Mouse (Mus musculus) spleen, postnatal 36 days (tissue): ENCODE results near the gene Ush2a.
A peak's percentile ranks its signal among the peaks of the same experiment; 100 is the strongest.

Experiments used
- DNase-seq, 2 experiments: peaks; one replicate each; pipeline ENCODE4 v3.0.0; 2022; ENCODE audit warnings: low spot score in 2 of 2, mixed read lengths in 1 of 2

Ush2a gene

DNA sequence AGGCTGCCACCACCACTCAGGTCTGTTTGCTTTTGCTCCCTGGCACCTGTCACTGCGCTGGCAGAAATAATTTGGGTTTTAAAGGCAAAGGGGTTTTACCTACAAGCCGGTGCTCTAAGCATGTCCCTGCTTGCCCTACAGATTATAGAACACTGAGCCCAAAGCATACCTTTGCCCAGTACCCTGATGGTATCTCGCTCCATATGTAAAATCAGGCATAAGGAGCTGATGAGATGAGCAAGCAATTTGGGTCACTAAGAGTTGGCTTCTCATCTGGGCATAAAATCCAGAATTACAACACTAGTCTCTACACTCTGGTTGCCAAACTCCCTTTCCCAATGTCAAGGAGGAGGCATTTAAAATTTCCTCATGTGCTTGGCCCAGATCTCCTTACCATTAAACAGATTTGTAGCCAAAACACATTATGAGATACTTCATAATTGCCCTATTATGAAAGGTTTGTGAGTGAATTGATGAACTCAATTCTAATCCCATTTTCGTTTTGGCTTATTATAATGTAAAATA, 616.8 kb downstream of the Ush2a start:
- DNase-seq, result no peak

DNA sequence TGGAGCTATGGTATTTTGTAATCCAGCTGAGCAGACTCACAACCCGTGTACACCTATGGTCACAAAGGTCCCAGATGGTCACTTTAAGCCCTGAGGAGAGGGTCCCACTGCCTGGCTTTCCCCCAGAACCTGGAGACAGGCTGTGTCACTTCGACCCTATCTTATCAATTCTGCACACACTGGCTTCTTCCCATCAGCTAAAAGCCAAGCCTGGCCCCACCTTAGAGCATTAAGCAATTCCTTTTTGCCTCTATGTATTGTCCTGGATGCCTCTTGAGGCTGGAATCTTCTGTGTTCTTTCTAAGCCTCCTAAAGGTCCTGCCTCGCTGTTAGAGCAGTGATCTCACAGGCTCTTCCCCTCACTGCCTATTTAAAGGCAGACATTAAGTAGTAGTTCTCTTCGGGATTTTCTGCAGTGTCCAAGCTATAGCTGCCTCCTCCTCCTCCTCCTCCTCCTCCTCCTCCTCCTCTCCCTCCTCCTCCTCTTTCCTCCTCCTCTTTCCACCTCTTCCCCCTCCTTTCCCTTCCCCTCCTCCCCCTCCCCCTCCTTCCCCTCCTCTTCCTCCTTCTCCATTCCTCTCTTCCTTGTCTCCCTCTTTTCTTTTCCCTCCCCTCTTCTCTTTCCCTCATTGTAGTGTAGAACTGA, 635.2 kb downstream of the Ush2a start:
- no peak for DNase-seq

DNA sequence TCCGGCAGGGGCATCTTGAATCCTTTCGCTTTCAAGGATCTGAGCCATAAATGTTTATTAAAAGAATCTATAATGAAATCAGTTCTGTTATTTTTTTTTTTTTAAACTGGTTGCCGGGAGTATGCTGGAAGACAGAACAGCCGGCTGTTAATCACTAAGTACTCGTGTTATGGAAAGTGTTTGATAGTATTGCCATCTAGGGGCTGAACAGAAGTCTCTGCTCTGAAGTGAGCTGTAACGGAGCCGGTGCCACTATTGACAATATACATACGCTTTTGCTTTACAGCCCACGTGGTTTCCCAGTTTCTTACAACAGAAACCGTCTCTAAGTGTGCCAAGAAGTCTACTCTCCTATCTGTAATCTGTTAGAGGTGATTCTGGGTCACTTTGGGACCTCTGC, 642.3 kb downstream of the Ush2a start:
- no peak for DNase-seq

DNA sequence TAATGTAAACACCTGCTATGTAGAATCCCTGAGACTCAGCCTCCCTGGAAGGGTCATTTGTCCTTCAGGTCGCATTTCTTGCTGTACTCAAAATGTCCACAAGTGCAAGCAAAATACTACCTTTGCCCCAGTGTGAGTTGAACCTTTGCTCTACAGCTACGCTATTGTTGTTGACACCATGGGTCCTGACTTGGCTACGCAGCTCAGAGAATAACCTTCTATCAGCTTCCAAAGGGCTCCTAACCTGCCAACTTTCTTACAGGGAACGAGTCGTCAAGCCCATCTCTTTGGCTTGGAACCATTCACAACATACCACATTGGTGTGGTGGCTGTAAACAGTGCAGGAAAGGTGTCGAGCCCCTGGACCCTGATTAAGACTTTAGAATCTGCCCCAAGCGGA, 644.4 kb downstream of the Ush2a start:
- no peak for DNase-seq

DNA sequence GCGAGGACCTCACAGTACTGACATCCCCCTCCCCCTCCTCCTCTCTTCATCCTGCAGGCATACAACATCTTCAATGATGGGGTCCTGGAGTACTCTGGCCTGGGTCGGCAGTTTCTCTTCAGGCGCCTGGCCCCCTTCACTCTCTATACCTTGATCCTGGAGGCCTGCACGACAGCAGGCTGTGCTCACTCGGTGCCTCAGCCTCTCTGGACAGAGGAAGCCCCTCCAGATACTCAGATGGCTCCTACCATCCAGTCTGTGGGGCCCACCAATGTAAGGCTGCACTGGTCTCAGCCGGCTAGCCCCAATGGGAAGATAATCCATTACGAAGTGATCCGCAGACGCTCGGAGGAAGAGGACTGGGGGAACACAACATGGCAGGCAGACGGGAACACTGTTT, 648.8 kb downstream of the Ush2a start:
- DNase-seq, result no peak

DNA sequence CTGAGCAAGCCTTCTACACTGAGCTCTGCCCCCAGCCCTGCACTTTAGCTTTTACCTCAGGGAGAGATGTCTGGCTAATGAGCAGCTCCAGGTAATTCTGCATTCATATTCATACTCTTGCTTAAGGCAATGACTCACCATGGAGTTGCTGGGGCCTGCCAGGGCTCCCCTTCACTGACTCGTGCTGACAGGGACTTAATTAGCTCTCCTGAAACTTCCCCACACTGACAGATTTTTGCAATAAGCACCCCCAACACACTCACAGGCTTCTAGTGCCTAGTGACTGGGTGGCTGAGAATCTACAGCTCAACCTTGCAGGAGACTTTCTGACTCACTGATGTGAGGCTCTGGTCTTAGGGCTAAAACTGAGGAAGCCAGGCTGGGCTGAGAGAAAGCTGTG, 658.1 kb downstream of the Ush2a start:
- no peak for DNase-seq

DNA sequence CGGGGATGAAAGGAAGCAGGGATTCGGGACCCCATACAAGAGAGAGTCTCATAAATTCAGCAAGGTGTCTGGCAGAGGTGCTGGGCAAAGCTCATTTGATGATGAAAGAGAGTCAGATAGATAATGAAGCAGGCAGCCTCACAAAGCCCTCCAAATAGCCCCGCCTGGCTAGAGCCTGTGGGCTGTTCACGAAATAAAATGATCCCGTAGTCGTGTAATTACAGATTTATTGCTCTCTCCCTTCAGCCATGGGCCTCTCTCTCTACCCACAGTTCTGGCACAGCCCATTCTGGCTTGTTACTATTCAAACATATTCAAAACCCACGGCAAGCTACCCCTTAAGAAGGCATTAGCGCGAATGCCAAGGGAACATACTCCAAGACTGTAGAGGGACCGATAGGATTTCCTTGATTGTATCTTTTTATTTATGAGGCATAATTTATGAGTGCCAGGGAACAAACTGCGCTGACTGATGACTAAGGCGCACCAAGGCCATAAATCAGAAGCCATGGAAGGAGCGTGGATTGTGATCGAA, 675.5 kb downstream of the Ush2a start:
- DNase-seq, result no peak

DNA sequence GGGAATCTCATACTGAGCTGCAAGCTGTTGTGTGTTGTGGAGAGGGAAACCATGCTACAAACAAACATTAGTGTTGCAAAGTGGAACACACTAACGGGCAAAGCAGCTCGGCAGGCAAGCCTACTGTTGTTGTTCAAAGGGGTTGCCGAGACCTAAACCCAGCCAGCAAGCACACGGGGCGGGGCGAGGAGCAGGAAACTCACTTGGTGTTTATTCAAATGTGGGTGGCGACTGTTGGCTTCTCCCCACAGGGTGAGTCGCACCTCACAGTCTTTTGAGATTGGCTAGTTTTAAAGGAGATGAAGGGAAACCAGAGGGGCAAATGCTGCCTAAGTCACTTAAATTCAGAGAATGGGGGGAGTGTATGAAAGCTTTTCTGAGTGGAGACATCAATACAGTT, 683.5 kb downstream of the Ush2a start:
- DNase-seq, result no peak

DNA sequence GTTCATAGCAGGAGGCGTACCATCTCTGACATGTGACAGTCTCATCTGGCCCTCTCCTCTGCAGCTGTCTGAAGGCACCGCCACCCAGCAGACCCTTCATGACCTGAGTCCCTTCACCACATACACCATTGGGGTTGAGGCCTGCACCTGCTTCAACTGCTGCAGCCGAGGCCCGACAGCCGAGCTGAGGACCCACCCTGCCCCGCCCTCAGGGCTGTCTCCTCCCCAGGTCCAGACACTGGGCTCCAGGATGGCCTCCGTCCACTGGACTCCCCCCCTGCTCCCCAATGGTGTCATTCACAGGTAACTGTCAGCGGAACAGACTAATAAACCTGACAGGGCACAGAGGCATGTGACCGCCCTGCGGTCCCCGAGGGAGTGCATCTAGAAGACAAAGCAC, 685.0 kb downstream of the Ush2a start:
- no peak for DNase-seq

DNA sequence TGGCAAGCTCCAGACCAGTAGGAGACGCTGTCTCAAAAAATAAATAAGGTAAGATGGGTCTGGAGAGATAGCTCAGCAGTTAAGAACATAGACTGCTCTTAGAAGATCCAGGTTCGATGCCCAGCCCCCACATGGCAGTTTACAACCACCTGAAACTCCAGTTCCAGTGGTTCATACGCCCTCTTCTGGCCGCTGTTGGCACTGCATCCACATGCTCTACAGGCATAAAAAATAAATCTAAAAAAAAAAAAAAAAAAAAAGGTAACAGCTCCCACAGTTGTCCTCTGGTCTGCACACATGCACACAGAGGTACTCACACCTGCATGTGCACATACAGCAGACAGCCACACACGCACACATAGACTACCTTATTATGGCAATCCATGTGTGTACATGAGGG, 686.0 kb downstream of the Ush2a start:
- no peak for DNase-seq

DNA sequence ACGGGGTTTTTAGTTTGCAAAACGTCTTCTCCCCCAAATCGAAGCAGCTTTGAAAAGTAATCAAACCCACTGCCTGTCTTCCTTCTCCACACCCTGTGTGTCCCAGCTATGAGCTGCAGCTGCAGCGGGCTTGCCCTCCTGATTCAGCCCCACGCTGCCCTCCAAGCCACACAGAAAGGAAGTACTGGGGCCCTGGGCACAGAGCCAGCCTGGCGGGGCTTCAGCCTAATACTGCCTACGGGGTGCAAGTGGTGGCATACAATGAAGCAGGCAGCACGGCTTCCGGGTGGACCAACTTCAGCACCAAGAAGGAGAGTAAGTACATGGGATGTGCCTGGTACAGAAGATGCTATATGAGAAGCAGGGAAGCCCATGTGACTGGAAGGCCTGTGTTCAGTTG, 686.5 kb downstream of the Ush2a start:
- DNase-seq, result no peak

DNA sequence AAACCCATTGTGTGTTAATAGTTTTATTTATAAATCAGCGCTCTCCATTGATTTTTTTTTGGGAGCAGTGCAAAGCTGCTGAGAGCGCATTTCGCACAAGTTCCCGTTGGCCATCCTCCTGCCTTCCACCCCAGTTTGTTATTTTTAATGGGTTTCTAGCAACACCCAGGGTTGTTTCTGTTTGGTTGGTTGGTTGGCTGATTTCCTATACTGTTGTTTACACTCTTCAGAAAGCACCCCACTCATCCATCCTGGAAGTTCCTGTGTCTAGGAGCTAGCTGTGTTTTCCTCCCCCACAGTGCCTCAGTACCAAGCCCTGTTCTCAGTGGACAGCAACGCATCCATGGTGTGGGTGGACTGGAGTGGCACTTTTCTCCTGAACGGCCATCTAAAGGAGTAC, 689.3 kb downstream of the Ush2a start:
- no peak for DNase-seq

DNA sequence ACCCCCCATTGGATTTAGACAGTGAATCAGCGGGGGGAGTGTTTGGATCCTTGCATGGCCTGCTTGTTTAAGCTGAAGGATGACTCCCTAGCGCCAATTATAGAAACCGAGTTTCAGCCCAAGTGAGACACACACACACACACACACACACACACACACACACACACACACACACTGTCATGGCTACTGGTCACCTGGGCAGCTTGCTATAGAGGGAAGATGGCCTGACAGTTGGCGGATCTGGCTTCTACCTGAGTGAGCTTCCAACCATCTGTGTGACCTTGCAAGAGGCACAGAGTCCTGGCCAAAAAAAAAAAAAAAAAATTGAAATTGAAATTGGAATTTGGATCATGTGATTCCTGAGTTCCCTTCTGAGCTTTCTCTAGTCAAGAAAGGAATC, 690.7 kb downstream of the Ush2a start:
- no peak for DNase-seq

DNA sequence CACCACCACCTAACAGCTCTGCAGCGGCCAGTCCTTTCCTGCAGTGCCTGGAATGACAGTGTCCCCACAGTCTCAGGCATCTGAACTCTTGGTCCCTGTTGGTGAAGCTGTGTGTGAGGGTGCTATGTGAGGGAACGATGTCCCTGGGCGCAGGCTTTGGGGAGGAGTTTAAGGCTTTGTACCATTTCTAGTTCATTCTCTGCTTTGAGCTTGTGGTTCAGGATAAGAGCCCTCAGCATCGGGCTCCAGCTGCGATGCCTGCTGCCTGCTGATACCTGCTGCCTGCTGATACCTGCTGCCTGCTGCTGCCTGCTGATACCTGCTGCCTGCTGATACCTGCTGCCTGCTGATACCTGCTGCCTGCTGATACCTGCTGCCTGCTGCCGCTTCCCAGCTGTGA, 711.3 kb downstream of the Ush2a start:
- peak in 1 of 2 experiments; percentile 42 for DNase-seq

DNA sequence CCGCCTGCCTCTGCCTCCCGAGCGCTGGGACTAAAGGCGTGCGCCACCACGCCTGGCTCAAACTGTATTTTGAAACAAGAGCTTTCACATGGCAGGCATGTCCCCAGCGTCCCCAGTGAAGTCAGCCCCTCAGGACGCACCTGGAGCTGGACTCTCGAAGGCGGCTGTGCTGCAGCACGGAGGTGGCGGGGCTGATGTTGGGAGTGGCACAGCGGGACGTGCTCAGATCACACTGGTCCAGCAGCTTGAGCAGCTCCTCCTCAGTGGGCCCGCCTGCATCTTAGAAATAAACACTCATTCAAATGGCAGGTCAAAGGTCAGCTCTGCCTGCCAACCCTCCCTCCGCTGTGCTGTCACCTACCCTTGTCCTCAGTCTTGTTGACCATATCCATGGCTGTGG, 712.1 kb downstream of the Ush2a start:
- DNase-seq, result no peak

DNA sequence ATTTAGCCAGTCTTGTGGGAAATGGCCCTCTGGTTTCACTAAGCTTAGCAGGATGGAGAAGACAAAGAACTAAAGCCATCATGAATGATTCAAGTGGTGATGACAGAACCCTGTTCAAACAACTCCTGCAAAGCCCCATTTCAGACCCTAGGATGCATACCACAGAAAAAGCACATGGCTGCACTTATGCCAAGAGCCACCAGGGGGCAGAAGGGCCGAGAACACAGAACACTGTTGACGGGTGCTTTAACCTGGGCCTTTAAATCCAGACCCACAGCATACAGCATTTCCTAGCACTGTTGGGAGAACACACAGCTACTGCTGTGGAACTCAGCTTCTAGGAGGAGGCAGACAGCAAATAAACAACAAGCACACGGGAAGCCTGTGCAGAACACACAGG, 718.2 kb downstream of the Ush2a start:
- peak; percentile 28 to 36 for DNase-seq

DNA sequence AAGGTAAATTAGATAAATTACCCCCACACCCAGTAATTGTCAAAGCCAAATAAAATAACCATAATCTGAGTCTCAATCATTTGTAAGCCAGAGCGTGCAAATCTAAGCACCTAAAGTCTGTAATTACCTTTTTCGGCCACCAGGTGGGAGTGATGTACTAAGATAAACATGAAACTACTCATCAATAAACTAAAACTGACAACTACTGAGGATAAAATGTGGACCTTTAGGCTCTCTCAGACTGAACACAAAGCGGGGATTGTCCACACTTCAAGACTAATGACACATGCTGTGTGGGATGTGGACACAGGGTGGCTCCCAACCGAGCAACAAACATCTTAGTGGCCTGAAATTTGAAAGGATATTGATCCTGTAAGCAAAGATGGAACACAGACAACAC, 731.4 kb downstream of the Ush2a start:
- peak in 1 of 2 experiments; percentile 56 for DNase-seq

DNA sequence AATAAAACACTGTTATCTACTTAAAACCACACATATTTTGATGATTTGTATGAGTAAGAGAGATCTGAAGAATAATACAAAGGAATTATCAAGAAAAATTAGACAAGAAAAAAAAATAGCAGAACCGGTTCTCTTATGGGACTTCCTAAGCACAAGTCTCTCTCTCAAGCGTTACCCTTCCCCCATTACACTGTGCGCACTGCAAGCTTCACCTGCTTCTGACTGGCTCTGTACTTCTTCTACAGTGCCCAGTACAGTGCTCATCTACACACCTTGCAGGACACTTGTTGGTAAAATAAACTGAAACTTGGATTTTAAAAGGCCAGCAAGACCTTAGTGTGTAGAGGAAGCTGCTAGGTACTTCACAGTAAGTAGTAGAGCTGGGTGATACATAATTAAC, 736.1 kb downstream of the Ush2a start:
- peak; percentile 38 to 61 for DNase-seq

DNA sequence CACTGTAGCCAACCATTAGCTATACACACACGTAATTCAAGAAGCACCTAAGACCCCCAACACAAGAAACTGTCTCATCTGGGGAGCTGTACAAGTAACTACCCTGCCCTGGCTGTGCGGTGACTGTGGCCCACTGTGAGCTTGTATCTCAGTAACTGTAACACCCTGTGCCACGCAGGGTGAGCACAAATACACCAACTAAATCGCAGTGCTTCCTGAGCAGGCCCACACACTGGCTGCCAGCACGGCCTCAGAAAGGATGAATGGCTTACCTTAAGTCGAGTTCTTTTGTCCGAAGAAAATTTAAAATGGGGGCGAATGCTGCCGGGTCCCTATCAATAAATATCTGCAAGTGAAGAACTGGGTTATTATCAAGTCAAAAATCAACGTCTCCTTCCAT, 738.2 kb downstream of the Ush2a start:
- DNase-seq, result peak; percentile 54 to 57

DNA sequence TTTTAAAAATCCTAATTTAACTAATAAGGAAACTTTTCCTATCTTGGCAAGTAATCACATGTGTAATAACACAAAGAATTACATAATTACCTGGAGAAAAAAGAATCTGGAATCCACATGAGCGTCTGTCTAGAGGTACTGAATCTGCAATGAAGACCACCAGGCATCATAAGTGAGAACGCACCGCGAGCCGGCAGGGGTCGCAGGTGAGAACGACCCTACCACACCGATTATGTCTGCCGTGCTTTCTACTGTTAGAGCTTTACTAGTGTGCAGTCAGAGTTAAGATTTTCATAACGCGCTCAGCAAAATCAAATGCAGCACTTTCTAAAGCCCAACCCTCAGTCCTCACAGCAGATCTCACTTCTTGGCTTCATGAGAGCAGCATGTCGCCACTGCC, 740.0 kb downstream of the Ush2a start:
- DNase-seq, result no peak

DNA sequence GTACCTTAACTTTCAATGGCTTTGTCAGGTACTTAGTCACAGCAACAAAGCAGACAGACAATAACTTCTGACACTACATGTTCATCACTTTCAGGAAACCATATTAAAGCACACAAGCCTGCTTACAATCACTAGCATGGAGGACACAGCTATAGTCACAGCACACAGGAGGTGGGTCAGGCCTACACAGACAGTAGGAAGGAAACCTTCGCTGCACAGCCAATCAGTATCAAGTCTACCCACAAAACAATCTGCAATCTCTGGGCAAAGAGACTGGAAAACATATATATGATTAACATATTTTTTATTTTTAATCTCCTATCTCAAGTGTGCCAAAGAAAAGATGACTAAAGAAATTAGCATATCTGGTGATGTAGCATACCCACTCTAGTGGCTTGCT, 743.0 kb downstream of the Ush2a start:
- no peak for DNase-seq

DNA sequence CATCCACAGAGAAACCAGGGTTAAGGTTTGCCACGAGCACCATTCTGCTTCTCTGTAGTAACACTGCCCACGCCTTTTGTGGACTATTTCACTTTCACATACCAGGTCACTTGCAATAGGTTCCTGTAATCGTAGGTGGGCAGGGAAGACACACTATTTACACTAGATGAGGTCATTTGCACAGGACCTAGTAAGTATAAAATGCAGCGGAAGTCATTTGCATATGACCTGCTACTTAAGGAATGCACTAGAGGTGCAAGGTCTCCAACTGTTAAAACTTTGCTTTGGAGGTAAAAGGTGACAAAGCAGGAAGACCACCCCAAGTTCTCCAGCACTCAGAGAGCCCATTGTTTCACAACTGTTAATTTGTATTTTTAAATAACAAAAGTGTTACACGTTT, 744.4 kb downstream of the Ush2a start:
- DNase-seq, result peak in 1 of 2 experiments; percentile 19

DNA sequence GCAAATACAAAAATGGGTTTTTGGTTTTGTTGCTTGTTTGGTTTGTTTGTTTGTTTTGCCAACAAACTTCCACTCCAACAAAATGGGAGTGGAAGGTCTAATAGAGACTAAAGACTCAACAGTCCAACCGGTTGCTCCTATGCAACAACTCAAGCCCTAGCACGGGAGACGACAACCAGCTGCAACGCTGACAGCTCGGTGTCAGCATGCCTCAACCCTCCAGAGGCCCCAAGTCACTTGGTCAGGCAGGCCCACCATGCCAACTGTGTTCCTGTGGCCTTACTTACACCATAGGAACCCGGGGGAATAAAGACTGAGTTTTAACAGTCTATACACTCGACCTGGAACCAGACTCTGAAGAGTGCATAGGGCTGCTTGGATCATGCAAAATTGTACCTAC, 745.0 kb downstream of the Ush2a start:
- DNase-seq, result no peak
